Comparison of ENCODE assay signal across 9 mouse cellular contexts in genomic region chr10:94413770-94414651, GRCm38 (mm10).
DNase-seq lines count a peak whose midpoint lies in the region; ATAC-seq and TF ChIP-seq lines count a peak whose summit lies in the region.
"Had no signal": no experiment of that assay in that cellular context is flagged by ENCODE, and none has a peak within 500 bp of the region (broad histone marks: within the 10 kb centered on the region; RNA-seq: fewer than 3 reads in every experiment).

No protein-coding gene starts in this region.

- 43% methylated on average over 8 of the region's 8 CpGs for WGBS in kidney, adult 2 months
- WGBS in midbrain, embryonic 14.5 days, result 33% methylated on average over 8 of the region's 8 CpGs

- peaks cover 5% of the 10 kb centered on the region; the same call in 1 of the 2 replicates for H3K4me1 ChIP-seq in kidney, adult 2 months (ENCODE audit: control insufficient read depth, insufficient read depth, low read length)
- H3K4me1 ChIP-seq in midbrain, embryonic 14.5 days (ENCODE audit: control insufficient read depth, insufficient read depth, low read length), result peaks cover 28% of the 10 kb centered on the region

- H3K9ac ChIP-seq in midbrain, embryonic 14.5 days (replicated peaks; ENCODE audit: low read length), result no peak overlapping the region
- H3K9ac ChIP-seq: heart, embryonic 13.5 days had no signal

- DNase-seq in adrenal gland, postnatal 10 days, result peak; percentile 34
- DNase-seq in adrenal gland, adult 8-10 months, result no peak
- peak; percentile 46 for DNase-seq in lung, postnatal 10 days
- no peak for DNase-seq in lung, postnatal 36 days
- peak; percentile 60 for DNase-seq in kidney, adult 2 months
- DNase-seq in midbrain, embryonic 14.5 days, result peak; percentile 65
- DNase-seq in ovary, postnatal 14 days (ENCODE audit: low spot score), result no peak

- no peak overlapping the region for H3K4me3 ChIP-seq in kidney, adult 2 months (ENCODE audit: insufficient read depth, low read depth, low read length)
- H3K4me3 ChIP-seq in midbrain, embryonic 14.5 days (replicated peaks; ENCODE audit: low read depth, low read length), result no peak overlapping the region
- H3K4me3 ChIP-seq: heart, embryonic 13.5 days had no signal

- H3K9me3 ChIP-seq in midbrain, embryonic 14.5 days (ENCODE audit: control insufficient read depth, low read length), result no peaks in the 10 kb centered on the region
- H3K9me3 ChIP-seq: heart, embryonic 13.5 days had no signal

- peak; percentile 25; the same call in 1 of the 2 replicates for ATAC-seq in midbrain, embryonic 14.5 days (ENCODE audit: low FRiP score, low TSS enrichment)
- ATAC-seq in erythroblast, adult 5-6 weeks (replicated peaks; ENCODE audit: low FRiP score, poor library complexity, severe bottlenecking), result no peak

- no peaks in the 10 kb centered on the region for H3K27me3 ChIP-seq in kidney, adult 2 months (replicated peaks; ENCODE audit: control insufficient read depth, insufficient read depth, low read length)
- no peaks in the 10 kb centered on the region for H3K27me3 ChIP-seq in midbrain, embryonic 14.5 days (ENCODE audit: control insufficient read depth, insufficient read depth, low read length)
- H3K27me3 ChIP-seq: heart, embryonic 13.5 days had no signal

- TF ChIP-seq CTCF in kidney, adult 2 months (conservative IDR thresholded peaks at IDR 0.05; ENCODE audit: insufficient read depth, insufficient read length, low read depth, low read length), result no peak

- H3K4me2 ChIP-seq in midbrain, embryonic 14.5 days (ENCODE audit: low read length), result no peak overlapping the region
- H3K4me2 ChIP-seq: heart, embryonic 13.5 days had no signal

- no peak overlapping the region for H3K27ac ChIP-seq in kidney, adult 2 months (ENCODE audit: insufficient read depth, low read depth, low read length)
- H3K27ac ChIP-seq in midbrain, embryonic 14.5 days (replicated peaks; ENCODE audit: low read depth, low read length), result peak overlapping the region; percentile 49; the same call in 1 of the 2 replicates
- H3K27ac ChIP-seq: heart, embryonic 13.5 days had no signal

- H3K36me3 ChIP-seq in kidney, adult 2 months (ENCODE audit: control insufficient read depth, insufficient read depth, low read length), result no peaks in the 10 kb centered on the region
- H3K36me3 ChIP-seq in midbrain, embryonic 14.5 days (ENCODE audit: control insufficient read depth, insufficient read depth, low read length), result no peaks in the 10 kb centered on the region
- H3K36me3 ChIP-seq: heart, embryonic 13.5 days had no signal

- no peak for TF ChIP-seq POLR2A in kidney, adult 2 months (IDR thresholded peaks at IDR 0.05; ENCODE audit: low read depth, low read length)

Comparison
In these comparisons a context has a peak if more than half of its experiments do, and no peak if none do; other contexts are left out.
1. DNase-seq: peak in adrenal gland, postnatal 10 days (single experiment), lung, postnatal 10 days (single experiment), kidney, adult 2 months (single experiment) and midbrain, embryonic 14.5 days (single experiment); none in adrenal gland, adult 8-10 months (single experiment), lung, postnatal 36 days (single experiment) and ovary, postnatal 14 days (single experiment).